Mouse (Mus musculus): ENCODE data around the gene Gpr156.
"Not testable (repeated sequence)": the region's sequence is repeated elsewhere in the genome, so short reads cannot be mapped to it uniquely, and the experiment has no call there.

Gpr156 gene

GRCm38 (mm10) chr16:37956076-37956676 lies 39.9 kb downstream of the Gpr156 start:
- no peak for DNase-seq (ENCODE audit: extremely low read depth, low read depth)

- DNase-seq (ENCODE audit: extremely low read depth, low read depth), result no peak
These were observed 40.5 kb downstream of the Gpr156 start for GRCm38 (mm10) chr16:37956751-37957150.

- not testable (repeated sequence) for DNase-seq (ENCODE audit: extremely low read depth, low read depth)
These were observed 46.4 kb downstream of the Gpr156 start for GRCm38 (mm10) chr16:37962696-37963095.

GRCm38 (mm10) chr16:37963331-37964281 lies 47.3 kb downstream of the Gpr156 start:
- DNase-seq (ENCODE audit: extremely low read depth, low read depth), result no peak

GRCm38 (mm10) chr16:37964380-37965070 lies 48.2 kb downstream of the Gpr156 start:
- DNase-seq (ENCODE audit: extremely low read depth, low read depth), result no peak

- no peak for DNase-seq (ENCODE audit: extremely low read depth, low read depth)
These were observed 50.6 kb downstream of the Gpr156 start for GRCm38 (mm10) chr16:37966871-37967270.

- DNase-seq (ENCODE audit: extremely low read depth, low read depth), result peak; percentile 15
These were observed 51.1 kb downstream of the Gpr156 start for GRCm38 (mm10) chr16:37967415-37967814.

GRCm38 (mm10) chr16:37971522-37971921 lies 55.2 kb downstream of the Gpr156 start:
- no peak for DNase-seq (ENCODE audit: extremely low read depth, low read depth)

GRCm38 (mm10) chr16:37972357-37972756 lies 56.1 kb downstream of the Gpr156 start:
- DNase-seq (ENCODE audit: extremely low read depth, low read depth), result no peak

GRCm38 (mm10) chr16:37973239-37973638 lies 56.9 kb downstream of the Gpr156 start:
- DNase-seq (ENCODE audit: extremely low read depth, low read depth), result not testable (repeated sequence)

- no peak for DNase-seq (ENCODE audit: extremely low read depth, low read depth)
These were observed 57.7 kb downstream of the Gpr156 start for GRCm38 (mm10) chr16:37973855-37974519.

- no peak for DNase-seq (ENCODE audit: extremely low read depth, low read depth)
These were observed 58.4 kb downstream of the Gpr156 start for GRCm38 (mm10) chr16:37974520-37975340.

- DNase-seq (ENCODE audit: extremely low read depth, low read depth), result no peak
These were observed 65.6 kb downstream of the Gpr156 start for GRCm38 (mm10) chr16:37981907-37982306.

- no peak for DNase-seq (ENCODE audit: extremely low read depth, low read depth)
These were observed 72.0 kb downstream of the Gpr156 start for GRCm38 (mm10) chr16:37988211-37988865.

GRCm38 (mm10) chr16:37989796-37990195 lies 73.5 kb downstream of the Gpr156 start:
- DNase-seq (ENCODE audit: extremely low read depth, low read depth), result no peak

GRCm38 (mm10) chr16:37990553-37991344 lies 74.5 kb downstream of the Gpr156 start:
- no peak for DNase-seq (ENCODE audit: extremely low read depth, low read depth)

GRCm38 (mm10) chr16:37992806-37993205 lies 76.5 kb downstream of the Gpr156 start:
- DNase-seq (ENCODE audit: extremely low read depth, low read depth), result no peak

- peak; percentile 47 for DNase-seq (ENCODE audit: extremely low read depth, low read depth)
These were observed 78.4 kb downstream of the Gpr156 start for GRCm38 (mm10) chr16:37994647-37995046.

GRCm38 (mm10) chr16:37997771-37998170 lies 81.5 kb downstream of the Gpr156 start:
- no peak for DNase-seq (ENCODE audit: extremely low read depth, low read depth)

Data from MEL-GATA-1-ER (cell line).